Mouse (Mus musculus): ENCODE results near the gene Aifm2.

DNA sequence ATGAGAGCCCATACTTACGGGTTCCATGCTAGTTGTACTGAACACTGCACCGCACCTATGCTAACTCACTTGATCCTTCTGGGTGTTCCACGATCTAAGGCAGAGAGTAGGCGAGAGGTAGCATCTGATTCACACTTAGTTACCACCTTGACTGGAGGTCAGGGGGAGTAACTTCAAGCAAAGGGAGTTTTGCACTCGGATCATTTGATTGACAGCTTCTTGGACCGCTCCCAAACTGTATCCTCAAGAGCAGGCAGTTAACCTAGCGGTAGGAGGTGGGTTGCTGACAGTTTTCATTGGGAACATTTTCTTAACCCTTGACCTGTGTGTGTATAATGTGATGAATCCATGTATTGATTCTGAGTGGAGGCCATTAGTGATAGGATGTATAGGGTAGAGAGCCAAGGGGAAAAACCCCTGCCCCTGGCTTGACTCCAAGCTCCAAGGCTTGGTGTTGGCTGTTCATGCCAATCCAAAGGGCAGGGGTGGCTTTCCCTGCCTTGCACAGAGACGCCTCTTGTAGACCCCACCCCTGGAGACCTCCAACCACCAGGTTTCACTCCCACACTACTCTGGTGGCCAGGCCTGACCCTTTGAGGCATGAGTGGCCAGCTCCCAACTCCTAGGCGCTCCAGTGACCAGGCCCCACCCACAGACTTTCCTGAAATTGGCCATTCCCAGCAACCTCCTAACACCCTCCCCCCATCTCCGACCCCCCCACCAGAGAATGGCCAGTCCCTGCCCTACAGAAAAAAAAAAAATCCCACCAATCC is 72.7 kb downstream of the Aifm2 start:
- TF ChIP-seq CTCF (IDR thresholded peaks at IDR 0.05; ENCODE audit: low read depth, low read length) (no peak), POLR2A (IDR thresholded peaks at IDR 0.05; ENCODE audit: borderline replicate concordance, low read depth, low read length) (no peak)
